Mouse (Mus musculus): ENCODE results near the gene Tigar.

Tigar gene

GRCm38 (mm10) chr6:127109402-127109930 lies at the start of gene Tigar:
Gene Tigar, minus strand, starts transcription at chr6:127109557.
- peak; percentile 91 to 93 for DNase-seq (ENCODE audit: low spot score in 2 of 2)

GRCm38 (mm10) chr6:127157321-127157720 lies 48.0 kb upstream of the Tigar start:
- no peak for DNase-seq (ENCODE audit: low spot score in 2 of 2)

DNA sequence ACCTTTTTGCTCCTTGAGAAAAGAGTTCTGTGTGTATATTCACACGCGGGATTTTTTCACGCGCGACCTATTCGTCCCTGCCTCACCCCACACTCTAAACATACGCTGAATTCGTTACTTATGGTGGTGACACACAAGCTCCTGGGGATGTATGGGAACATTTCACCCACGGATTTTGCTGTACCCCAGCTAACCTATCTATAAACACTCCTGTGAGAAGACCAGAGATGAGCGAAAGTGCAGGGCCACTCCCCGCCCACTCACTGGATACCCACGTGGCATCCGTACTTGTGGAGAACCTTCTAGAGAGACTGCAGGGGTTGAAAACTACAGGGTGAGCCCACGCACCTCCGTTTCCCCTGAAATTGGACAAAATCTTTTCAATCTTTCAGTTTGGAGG lies 46.1 kb upstream of the Tigar start:
- no peak for DNase-seq (ENCODE audit: low spot score in 2 of 2)

GRCm38 (mm10) chr6:127154708-127155268 lies 45.4 kb upstream of the Tigar start:
- DNase-seq (ENCODE audit: low spot score in 2 of 2), result peak in 1 of 2 experiments; percentile 55

DNA sequence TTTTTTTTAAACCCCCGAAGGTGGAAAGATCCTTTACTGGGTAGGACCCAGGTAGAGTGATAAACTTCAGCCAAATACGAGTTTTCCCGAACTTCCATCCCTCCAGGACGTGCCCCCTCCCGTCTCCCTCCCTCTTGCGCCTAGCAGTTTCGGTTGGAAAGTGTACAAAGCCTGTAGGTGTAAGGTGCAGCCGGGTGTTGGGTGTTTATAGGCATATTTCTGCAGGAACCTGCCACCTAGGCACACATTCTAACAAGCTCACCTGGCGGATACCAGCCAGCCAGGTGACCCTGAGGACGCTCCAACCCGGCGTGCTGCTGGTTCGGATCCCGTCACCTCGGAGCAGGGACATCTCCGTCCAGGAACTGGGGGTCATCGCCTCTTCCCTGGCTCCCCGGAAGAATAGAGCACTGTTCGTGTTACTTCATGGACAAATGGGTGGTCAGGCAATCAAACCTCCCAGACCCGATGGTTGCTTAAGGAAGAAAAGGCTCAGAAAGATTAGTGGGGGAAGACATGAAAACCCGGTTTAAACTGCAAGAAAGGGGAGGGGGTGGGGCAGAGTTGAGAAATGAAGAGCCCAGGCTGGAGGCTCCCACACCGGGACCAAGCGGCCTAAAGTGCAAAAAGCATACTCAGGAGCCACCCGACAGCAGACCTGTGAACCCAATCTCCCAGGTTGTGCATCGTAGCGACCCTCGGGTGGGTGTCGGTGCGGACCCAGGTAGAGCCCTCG lies 44.8 kb upstream of the Tigar start:
- no peak for DNase-seq (ENCODE audit: low spot score in 2 of 2)

- DNase-seq (ENCODE audit: low spot score in 2 of 2), result no peak
Measured at GRCm38 (mm10) chr6:127153296-127153800, 44.0 kb upstream of the Tigar start.

DNA sequence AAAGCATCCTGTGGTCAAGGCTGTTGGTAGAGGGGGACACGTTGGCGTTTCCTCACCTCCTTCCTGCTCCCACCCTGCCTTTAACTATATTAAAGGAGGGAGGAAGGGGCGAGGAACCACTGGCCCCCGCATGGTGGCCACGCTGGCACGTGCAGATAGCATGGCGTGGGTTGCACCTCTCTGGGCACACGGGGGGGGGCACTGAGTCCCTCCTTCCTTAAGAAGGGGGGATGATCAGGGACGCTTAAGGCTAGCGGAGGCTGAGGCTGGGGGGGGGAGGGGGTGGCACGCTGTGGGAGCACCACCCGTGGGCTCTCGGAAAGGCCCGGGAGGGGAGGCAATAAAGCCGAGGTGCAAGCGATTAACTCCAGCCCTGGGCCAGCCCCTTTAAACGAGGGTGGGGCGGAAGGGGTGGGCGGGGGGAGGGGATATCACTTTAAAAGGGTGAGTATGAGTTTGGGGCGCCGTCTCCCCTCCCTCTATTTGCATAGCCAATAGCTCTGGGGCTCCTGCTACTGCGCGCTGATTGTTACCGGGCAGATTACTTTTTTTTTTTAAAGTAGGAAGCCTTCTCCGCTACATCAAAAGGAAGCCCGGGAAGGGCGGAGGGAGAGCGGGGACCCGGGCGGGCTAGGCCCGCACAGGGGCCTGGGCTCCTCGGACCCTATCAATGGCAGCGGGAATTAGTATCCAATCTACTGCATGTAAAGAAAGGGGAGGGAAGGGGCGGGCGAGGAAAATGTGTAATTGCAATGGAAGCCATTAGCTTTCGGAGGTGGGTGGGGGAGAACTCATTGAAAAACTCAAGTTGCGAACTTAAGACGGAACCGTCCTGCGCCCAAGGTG lies 43.0 kb upstream of the Tigar start, which contains the start of gene Ccnd2:
Gene Ccnd2, minus strand, starts transcription at position 88 of the 846 bp plus-strand sequence.
- DNase-seq (ENCODE audit: low spot score in 2 of 2), result peak in 1 of 2 experiments; percentile 72

DNA sequence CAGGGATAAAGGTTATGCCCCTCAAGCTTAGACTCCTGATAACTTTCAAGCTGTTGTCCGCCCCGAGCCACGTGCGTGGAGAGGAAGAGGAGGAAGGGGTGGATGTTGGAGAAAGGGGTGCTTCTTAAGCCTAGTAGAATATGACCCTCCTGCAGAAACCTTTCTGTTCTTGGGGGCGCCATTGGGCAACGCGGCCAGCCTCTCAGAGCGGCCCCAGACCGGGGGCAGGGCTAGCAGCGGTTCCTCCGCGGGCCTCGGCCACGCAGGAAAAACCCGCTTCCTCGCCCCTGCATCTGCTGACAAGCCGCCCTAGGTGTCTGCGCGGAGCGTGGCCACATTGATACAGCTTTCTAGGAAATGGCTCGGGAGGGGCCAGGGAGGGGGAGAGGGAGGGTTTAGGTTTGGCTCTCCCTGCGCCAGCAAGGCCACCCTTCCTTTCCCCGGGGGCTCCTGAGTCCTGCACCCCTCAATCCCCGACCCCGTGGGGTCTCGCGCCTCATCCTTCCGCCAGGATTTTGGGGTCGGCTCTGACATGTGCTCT lies 42.3 kb upstream of the Tigar start:
- peak in 1 of 2 experiments; percentile 57 for DNase-seq (ENCODE audit: low spot score in 2 of 2)

DNA sequence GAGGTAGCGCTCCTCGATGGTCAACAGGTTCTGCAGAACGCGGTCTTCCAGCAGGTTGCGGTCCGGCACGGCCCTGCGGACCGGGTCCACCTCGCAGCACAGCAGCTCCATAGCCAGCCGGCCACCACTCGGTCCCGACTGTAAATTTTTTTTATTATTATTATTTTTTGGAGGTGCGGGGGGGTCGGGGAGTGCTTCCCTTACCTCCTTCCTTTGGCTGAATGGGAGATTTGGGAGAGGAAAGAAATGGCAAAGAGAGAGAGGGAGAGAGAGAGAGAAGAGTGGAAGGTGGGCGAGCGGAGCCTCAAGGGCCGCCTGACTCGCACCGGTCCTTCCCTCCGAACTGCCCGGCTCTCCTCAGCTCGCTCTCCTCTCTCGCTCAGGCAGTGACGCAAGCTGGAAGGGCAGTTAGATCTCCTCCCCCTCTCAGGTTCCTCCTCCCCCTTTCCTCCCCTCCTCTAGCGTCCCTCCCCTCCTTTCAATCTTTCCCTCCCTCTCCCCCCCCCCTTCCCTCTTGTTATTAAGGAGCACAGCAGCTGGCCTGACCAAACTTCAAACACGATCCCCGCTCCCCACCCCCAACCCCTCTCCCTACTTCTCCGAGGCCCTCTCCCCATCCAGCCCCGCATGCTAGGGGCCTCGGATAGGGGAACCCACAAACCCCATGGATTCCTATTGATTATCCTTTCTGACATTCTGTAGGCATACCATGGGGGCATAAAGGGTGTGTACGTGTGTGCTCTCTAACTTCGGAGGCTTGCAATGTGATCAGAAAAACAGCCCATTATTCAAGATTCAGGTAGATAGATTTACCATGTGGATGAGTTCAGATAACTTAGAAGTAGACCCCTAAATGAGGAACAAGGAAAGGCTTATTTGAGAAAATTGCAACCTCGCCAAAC lies 41.6 kb upstream of the Tigar start:
- DNase-seq (ENCODE audit: low spot score in 2 of 2), result peak in 1 of 2 experiments; percentile 69

- DNase-seq (ENCODE audit: low spot score in 2 of 2), result no peak
Measured at GRCm38 (mm10) chr6:127149944-127150662, 40.7 kb upstream of the Tigar start.

DNA sequence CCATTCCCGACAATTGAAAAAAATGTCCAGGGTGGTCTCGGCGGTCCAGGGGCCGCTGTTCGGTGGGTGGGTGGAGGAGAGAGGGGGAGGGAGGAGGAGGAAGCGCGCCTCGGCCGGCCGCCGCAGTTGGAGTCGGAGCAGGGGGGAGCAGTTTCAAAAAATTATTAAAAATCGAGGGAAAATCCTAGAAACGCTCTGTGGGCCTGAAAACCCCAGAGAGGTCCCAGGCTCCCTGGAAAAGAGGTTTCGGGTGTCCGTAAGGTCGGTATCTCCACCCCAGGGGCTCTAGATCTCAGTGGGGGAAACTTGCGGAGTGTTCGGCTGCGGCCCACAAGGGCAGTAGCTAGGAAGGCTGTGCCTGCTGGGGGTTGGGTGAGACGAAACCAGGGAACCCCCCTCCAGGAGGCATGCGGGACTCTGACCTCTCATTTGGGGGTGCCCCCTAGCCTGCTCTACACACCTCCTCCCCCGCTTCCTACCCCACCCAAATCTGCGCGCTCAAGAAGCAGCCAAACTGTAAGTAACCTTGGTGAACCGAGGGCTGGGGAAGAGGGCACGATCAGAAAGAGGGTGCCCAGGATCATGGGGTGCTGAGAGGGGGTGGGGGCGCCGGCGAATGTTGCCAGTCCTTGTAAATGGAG lies 40.1 kb upstream of the Tigar start:
- DNase-seq (ENCODE audit: low spot score in 2 of 2), result no peak

- no peak for DNase-seq (ENCODE audit: low spot score in 2 of 2)
Measured at GRCm38 (mm10) chr6:127148526-127149302, 39.4 kb upstream of the Tigar start.

GRCm38 (mm10) chr6:127147665-127148064 lies 38.3 kb upstream of the Tigar start:
- DNase-seq (ENCODE audit: low spot score in 2 of 2), result peak; percentile 79 to 84

DNA sequence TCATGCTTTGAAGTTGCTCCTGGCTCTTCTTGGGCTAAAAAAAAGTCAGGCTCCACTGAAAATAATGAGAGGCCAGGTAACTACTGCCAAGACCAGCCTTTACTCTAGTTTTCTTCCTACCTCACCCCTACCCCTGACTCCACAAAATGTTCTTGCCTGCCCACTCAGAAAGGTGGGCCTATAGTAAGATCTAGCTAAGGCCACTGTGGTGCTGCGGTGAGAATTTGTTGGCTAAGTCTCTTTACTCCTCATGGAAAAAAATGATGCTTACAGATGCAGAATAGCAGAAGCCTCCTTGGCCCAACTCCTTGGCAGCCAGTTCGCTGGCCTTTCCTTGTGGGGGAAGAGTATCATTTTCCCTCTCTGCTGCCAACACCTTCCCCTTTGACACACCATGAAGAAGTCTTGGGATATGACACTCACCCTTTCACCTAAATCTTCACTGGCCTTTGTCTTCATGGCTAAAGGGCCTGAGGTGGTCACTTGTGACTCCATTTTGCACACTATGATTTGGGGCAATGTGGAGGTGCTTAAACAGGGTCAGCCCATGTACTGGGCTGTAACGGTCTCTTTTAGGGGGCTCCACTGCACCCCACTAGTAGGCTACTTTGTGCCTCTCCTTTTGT lies 37.1 kb upstream of the Tigar start:
- no peak for DNase-seq (ENCODE audit: low spot score in 2 of 2)

- DNase-seq (ENCODE audit: low spot score in 2 of 2), result no peak
Measured at GRCm38 (mm10) chr6:127145464-127146190, 36.3 kb upstream of the Tigar start.

DNA sequence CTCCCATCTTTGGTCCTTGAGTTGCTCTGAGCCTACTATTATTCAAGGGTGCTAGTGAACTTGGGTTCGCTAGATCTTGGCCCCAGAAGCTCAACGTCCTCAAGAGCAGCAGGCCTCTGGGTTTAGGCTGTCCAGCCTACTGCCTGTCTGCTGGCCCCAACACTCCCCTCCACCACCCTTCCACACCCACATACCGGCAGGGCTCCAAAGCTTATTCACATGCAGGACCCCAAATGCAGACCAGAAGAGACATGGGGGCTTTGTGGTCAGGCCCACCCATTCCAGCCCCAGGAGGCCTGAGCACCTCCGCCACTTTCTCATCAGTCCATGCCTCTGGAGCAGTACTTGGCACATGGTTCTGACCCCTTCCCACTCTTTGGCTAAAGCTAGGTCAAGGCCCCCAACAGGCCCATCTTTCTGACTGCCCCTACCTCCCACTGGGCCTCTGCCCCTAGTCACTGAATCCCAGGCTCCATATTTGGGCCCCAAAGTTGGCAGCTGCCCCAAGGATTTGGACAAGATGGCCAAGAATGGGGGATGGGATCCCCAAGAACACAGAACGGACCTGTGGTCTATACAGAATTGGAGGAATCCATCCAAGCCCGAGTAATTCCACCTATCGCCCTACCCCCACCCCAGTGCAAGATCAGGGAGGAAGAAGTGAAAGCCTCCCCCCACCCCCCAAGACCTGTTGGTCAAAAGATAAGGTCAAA lies 34.4 kb upstream of the Tigar start:
- no peak for DNase-seq (ENCODE audit: low spot score in 2 of 2)

DNA sequence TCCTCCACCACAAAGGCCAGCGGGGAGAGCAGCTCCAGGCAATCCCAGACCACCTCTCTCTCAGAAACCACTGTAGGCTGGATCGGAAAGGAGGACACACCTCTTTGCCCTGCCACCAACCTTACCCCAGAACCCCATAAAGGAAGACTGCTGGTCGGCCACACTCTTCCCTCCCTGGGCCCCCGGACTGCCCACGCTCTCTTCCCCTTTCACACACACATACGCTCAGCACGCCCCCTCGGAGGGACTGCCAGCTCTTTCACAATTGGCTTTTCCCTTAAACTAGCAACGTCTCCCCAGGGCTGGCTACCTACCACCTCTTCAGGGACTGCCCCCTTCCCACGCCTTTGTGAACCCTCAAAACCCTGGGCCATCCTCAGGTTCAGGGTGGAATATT lies 33.8 kb upstream of the Tigar start:
- no peak for DNase-seq (ENCODE audit: low spot score in 2 of 2)

All from frontal cortex, postnatal 10 days (tissue).